Mouse (Mus musculus): ENCODE data around the gene Aldh6a1.
A peak's percentile ranks its signal among the peaks of the same experiment; 100 is the strongest.

Gene Aldh6a1

DNA sequence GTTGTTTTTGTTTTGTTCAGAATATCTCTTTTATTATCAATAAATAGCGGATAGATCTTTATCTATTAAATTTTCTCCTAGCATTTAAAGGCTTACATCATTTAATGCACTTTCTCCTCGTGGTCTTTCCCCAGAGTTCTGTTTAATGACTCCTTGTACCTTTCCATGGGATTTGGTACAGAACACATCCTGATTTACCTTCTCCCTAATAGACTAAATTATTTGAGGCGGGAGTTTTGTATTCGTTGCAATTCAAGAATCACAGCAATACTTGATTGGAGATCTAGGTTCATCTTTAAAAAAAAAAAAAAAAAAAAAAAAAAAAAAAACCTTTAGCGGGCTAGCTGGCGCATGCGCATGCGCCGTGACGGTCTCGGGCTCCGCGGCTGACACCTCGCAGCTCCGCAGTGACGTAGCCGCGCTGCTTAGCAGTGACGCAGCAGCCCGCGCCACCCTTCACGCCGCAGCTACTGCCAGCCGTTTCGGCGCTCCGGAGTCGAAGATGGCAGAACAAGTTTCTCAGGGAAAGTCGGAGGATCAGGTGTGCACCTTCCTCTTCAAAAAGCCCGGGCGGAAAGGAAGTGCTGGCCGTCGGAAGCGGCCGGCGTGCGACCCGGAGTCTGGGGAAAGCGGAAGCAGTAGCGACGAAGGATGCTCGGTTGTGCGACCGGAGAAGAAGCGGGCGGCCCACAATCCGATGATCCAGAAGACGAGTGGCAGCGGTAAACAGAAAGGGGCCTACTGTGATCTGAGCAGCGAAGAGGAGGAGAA is 33.8 kb downstream of the Aldh6a1 start, which contains the start of gene Rnf113a2:
Gene Rnf113a2 (plus strand): TSS at position 363 of the 771 bp plus-strand sequence.
- DNase-seq (ENCODE audit: low read depth, low spot score): peak; percentile 93

DNA sequence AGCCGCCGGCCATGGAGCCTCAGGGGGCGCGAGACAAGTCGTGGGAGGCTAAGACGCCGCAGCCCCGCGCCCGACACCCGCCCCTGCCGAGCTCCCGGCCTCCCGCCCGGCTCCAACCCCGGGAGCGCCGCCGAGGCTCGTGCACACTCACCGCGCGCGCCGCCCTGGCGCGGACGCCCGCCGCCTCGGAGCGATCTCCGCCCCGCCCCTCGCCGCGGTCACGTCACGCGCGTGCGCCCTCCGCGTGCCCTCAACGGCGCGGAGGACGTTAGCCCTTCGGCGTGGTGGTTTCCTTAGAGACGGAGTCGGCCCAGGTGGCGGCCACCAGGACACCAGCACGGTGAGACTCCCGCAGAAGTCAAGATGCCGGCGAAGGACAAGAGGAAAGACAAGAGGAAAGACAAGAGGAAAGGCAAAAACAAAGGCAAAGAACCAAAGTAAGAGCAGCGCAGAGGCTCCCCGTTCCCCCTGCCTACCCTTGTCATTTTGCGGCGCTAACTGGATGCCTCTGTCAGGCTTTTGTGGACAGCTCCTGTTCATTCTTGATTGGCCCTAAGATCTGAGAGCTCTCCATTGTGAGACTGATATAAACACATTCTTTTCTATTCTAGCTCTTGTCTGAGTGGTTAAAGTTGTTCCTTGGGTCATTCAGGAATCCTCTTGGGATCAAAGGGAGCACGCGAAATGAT is 41.8 kb downstream of the Aldh6a1 start, which contains the start of the genes Entpd5 and Bbof1:
Gene Entpd5 (minus strand): TSS at position 211 of the 689 bp plus-strand sequence.
Gene Bbof1 (plus strand): TSS at position 253 of the 689 bp plus-strand sequence.
- DNase-seq (ENCODE audit: low read depth, low spot score): peak; percentile 86

DNA sequence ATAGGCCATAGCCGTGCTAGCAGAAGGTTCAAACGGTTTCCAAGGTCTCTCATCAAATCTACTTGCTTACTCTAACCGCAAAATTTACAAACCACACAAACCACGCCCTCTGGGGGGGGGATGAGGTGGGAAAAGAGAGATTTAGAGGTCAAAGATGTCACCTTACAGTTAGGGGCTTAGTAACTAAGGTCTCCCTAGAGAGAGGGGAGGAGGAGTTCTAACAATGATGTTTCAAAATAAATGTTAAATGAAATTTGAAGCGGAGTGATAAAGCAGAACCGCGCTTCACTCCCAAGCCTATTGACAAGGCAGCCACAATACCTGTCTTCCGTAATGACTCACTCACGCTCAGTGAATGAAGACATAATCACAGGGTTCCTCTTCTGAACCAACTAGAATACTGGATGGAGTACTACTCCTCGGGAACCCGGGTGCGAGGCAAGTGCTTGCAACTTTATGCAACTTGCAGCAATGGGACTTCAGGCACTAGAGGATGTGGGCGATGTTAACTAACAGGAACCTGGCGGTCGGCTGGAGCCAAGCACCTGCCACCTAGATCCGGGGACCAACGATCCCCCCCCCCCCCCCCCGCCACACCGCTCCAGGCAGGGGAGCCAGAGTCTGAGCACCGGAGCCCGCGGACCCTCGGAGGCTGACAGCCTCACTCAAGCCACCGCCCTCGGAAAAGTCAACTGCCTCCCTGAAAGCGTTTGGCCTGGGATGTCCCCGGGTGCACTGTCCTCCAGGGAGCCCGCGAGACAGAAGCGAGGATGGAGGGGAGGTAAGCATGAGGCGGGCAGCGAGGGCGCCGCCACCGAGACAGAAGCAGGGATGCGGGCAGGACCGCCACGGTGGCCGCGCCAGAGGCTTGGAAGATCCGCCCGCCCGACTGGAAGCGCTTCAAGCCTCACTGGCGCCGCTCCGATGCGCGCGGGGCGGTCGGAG is 42.7 kb downstream of the Aldh6a1 start:
- DNase-seq (ENCODE audit: low read depth, low spot score): peak; percentile 45

DNA sequence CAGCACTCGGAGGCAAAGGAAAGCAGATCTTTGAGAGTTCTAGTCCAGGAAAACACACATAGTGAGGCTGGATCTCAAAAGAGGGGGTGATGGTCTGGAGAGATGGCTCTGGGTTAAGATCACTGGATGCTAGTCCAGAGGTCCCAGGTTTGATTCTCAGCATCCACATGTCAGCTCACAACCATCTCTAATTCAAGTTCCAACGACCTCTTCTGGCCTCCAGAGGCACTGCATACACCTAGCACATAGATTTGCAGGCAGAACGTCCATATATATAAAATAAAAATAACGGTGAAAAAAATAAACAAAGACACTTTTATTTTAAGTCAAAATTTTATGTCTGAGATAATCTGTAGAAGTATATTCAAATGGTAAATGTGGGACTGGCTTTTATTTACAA is 43.5 kb downstream of the Aldh6a1 start:
- peak; percentile 58 for DNase-seq (ENCODE audit: low read depth, low spot score)

GRCm38 (mm10) chr12:84404541-84404940 is 46.3 kb downstream of the Aldh6a1 start:
- DNase-seq (ENCODE audit: low read depth, low spot score): no peak

DNA sequence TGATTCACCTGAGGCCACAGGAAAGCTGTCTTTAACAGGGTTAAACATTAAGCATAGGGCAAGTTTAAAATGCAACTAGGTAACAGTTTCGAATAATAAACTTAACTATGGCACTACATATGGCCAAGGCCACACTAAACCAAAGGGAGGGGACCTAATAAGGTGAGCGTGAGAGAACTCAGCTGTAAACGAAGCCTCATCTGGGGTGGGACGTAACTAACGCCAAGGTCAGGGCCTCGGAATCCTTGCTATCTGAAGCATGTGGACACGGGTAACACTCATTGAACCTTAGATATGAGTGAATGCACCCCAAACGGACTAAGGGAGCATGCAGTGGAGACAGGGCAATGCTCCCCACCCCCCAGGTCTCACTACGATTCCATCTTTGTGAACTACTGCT is 47.9 kb downstream of the Aldh6a1 start:
- no peak for DNase-seq (ENCODE audit: low read depth, low spot score)

- no peak for DNase-seq (ENCODE audit: low read depth, low spot score)
Measured at GRCm38 (mm10) chr12:84400653-84401052, 50.2 kb downstream of the Aldh6a1 start.

- no peak for DNase-seq (ENCODE audit: low read depth, low spot score)
Measured at GRCm38 (mm10) chr12:84400068-84400467, 50.7 kb downstream of the Aldh6a1 start.

- DNase-seq (ENCODE audit: low read depth, low spot score): no peak
Measured at GRCm38 (mm10) chr12:84399663-84400062, 51.1 kb downstream of the Aldh6a1 start.

GRCm38 (mm10) chr12:84399135-84399534 is 51.7 kb downstream of the Aldh6a1 start:
- DNase-seq (ENCODE audit: low read depth, low spot score): no peak

GRCm38 (mm10) chr12:84398629-84399028 is 52.2 kb downstream of the Aldh6a1 start:
- no peak for DNase-seq (ENCODE audit: low read depth, low spot score)

DNA sequence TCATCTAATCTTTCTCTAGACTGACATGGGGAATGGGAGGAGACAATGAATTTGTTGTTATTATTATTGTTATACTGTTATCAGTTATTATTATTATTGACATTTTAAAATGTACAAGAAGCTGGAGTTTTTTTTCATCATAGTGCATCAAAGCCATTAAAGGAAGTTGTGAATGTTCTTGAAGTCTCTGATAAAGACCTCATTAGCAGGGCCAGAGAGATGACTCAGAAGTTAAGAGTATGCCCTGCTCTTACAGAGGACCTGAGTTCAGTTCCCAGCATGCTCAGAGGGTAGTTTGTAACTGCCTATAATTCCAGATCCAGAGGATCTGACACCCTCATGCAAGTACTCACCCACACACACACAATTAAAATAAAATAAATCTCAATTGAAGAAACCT is 53.1 kb downstream of the Aldh6a1 start:
- DNase-seq (ENCODE audit: low read depth, low spot score): no peak

DNA sequence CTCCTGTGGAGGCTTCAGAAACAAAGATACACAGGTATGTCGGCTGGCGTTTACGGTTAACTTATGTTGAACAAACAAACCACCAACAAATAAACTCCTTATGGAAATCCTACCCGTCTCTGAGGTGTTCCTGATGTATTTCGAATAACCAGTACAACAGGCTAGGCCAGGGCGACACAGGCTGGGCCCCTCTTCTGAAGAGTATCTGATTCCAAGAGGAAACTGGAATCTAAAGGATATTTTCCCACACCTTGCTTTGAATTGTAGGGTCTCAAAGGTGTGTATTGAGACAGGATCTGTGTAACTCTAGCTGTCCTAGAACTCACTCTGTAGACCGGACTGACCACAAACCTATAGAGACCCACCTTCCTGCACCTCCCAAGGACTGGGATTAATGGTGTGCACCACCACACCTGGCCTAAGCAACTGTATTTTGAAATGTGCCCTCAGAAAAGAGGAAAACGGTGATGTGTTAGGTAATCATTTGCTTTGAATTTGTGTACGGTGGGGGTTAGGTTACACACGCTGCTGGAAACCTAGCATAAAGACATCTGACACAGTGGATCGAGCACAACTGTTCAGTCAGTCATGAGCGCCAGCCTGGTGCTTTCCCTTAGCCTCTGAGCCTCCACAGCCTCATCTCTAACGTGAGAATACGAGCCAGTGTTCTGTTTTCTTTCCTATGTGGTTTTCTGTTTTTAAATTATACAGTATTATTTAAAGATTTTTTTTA is 53.7 kb downstream of the Aldh6a1 start:
- DNase-seq (ENCODE audit: low read depth, low spot score): no peak

DNA sequence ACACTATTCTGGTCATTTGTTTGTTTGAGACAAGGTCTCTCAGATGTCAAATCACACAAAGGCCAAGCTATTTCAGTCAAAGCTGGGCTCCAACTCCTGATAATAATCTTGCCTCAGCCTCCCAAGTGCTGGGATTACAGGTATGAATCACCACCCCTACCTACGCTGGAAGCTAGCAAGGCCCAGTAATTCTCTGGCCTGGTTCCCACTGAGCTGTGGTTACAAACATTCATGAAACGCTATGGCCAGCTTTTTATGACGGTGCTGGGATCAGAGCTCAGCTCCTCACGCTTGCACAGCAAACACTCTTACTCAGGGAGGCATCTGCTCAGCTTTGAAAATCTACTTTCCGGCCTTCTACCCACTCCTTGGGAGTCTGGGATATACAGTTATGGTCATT is 57.0 kb downstream of the Aldh6a1 start:
- no peak for DNase-seq (ENCODE audit: low read depth, low spot score)

DNA sequence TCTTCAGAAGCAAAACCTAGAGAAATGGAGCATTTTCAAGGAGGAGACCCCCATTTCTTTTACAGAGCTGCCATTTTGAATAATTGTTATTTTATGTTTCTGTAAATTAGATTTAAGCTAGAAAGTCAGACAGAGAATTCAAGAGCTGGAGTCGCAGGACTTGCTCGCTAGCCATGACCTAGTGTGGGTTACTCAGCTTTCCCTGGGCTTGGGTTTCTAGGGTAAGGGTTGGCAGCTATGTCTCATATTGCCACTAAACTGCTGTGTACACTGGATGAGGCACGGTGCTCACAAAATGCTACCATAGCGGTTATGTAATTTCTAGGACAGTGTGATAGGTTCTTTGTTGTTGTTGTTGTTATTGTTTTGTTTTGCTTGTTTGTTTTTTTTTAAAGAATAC is 58.1 kb downstream of the Aldh6a1 start:
- no peak for DNase-seq (ENCODE audit: low read depth, low spot score)

DNA sequence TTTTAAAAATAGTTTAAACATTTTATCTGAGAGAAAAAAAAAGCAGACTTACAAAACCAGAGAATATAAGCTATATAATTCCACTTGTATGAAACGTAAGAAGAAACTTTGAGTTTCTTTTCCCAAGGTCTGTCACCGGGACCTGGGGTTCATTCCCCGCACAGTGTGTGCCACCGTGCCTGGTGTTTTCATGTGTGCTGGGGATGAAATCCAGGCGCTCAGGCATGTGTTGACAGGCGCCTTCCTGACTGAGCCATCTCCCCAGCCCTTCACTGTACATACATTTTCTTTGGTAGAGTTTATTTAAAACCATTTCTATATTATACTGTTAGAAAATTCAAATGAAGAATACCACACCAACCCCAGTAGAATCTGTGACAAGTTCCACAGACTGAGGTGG is 60.5 kb downstream of the Aldh6a1 start:
- DNase-seq (ENCODE audit: low read depth, low spot score): no peak

- peak; percentile 31 for DNase-seq (ENCODE audit: low read depth, low spot score)
Measured at GRCm38 (mm10) chr12:84388774-84389400, 61.9 kb downstream of the Aldh6a1 start.

DNA sequence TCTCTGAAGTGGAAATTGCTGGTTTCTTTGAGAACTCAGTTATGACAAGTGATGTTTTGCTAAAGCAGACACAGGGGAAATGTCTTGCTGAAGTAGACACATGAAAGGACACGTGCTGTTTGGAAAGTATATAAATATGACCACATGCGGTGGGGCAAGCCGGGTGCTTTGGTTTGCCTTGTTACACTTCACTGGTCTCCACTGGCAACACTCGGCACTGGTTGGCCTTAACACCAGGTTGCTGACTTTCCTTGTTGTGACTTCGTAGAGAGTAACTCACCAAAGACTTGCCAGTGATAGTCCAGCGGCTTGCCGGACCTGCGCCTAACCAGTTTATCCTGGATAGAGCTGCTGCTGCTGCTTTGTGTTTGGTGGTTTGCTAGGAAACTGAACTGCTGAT is 62.7 kb downstream of the Aldh6a1 start:
- DNase-seq (ENCODE audit: low read depth, low spot score): no peak

DNA sequence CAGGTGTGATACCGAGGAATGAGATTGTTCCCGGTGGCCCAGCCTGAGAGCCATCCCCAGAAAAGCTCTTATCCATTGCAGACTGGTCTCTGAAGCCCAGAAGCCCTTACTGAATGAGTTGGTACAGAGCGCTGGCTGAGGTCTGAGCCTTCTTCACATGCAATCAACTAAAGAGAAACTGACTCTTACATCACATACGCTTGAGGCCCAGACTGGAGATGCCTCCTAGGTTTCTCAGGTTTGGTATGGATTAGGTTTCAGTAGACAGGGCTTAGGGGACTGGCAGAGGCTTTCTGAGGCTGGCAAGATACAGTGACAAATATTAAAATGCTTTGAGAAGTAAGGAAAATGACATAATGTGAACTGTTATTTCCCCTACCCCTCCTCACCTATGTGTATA is 65.4 kb downstream of the Aldh6a1 start:
- DNase-seq (ENCODE audit: low read depth, low spot score): no peak

DNA sequence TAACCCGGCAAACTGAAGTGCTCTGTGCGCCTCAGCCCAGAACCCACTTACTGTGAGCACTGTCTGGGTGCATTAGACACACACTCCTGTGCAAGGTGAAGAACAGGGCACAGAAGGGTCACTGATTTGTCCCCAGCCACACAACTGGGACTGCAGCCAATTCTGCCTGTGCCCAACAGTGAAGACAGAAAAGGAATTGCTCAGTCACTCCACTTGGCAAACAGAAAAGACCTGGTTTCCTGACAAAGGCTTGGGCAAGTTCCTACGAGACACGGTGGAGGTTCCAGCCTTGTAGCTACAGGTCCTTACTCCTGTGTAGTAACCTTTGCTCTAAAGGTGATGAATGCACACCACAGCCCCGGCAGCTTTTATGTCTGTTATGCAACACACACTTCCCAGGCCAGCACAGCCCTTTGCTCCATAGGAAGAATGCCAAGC is 66.1 kb downstream of the Aldh6a1 start:
- DNase-seq (ENCODE audit: low read depth, low spot score): no peak

GRCm38 (mm10) chr12:84382369-84382768 is 68.4 kb downstream of the Aldh6a1 start:
- DNase-seq (ENCODE audit: low read depth, low spot score): no peak
